Mouse (Mus musculus): ENCODE measurements at regions not wholly inside any gene's neighbourhood (a gene's known extent, or its start where the extent isn't known, plus 50 kb on each side); places are given as distances from the start of the nearest gene placed in this dataset.
A peak's percentile ranks its signal among the peaks of the same experiment; 100 is the strongest.

DNA sequence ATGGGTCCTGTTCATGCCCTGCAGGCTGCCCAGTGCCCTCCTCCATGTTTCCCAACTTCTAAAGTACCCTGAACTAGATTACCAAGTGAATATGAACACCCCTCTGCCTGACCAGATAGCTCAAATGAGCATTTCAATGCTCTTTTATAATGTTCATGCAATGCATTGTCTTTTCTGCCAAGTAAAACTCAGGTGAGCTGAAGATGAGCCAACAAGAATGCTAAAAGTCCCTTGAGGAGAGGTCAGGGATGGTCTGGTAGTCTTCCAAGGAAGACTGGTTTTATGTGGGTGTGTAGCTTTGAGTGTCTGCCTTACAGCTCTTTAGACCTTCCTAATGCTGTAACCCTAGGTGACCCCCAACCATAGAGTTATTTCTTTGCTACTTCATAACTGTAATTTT, 58.0 kb upstream of the Abca12 start:
- no peak for DNase-seq (ENCODE audit: low spot score)

- no peak for DNase-seq (ENCODE audit: low spot score)
Measured at GRCm38 (mm10) chr1:71483149-71483548, 68.4 kb upstream of the Abca12 start.

- no peak for DNase-seq (ENCODE audit: low spot score)
Measured at GRCm38 (mm10) chr1:71494576-71494975, 62.4 kb upstream of the Atic start.

GRCm38 (mm10) chr1:71505898-71506297, 51.1 kb upstream of the Atic start:
- DNase-seq (ENCODE audit: low spot score) = peak; percentile 7

DNA sequence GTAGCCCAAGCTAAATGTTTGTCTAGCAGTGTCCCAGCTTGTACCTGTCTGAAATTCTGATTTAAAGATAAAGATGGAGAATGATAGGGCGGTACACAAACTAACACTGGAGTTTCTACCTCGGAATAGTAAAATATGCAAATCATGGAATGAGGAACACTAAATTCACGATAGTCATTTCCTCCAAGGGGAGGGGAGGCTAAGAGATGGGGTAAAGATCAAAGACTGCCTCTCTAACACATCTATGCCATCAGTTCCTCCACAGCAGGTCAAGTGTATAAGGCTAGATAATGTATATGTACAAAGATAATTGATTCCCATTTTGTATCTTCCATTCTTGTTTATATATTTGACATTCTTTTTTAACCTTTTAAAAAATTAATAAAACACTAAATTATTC, 50.4 kb upstream of the Atic start:
- DNase-seq (ENCODE audit: low spot score) = no peak
